Mouse (Mus musculus) embryonic stem cell, embryonic (primary cell): ENCODE measurements around the gene Inpp5a.

Experiments used
- CTCF ChIA-PET, 4 experiments: fragments of 300-600 bp in 2 of 4; fragments of 350-600 bp in 2 of 4; sonication (Branson Sonifier 250); formaldehyde crosslinking; loops; one replicate each; lab custom pipeline; 2022; ENCODE audit warnings: inconsistent platforms in 2 of 4; lab: Charles Lee
- POLR2A ChIA-PET, 4 experiments: fragments of 300-600 bp in 2 of 4; fragments of 350-600 bp in 2 of 4; sonication (Branson Sonifier 250); formaldehyde crosslinking; loops; one replicate each; lab custom pipeline; 2022; ENCODE audit warnings: antibody characterized with exemption in 4 of 4, inconsistent platforms in 1 of 4; lab: Charles Lee

Gene Inpp5a

GRCm38 (mm10) chr7:139470481-139470880, 81.6 kb downstream of the Inpp5a start:
- CTCF ChIA-PET = interaction anchor here in 3 of 4 experiments (0.9 to 4.5 kb wide), 4 partner anchors 167 to 385 kb away, joined by 3 to 25 read pairs (median 8); partner anchors contain the start of gene Dpysl4 (in 1 of the 3)
- POLR2A ChIA-PET = interaction anchor here in 2 of 4 experiments (0.8 to 1.2 kb wide), 2 partner anchors 167 to 168 kb away, joined by 3 to 5 read pairs; no protein-coding TSS in a partner anchor

- ChIA-PET CTCF (interaction anchor here in 3 of 4 experiments (1.7 to 4.6 kb wide), 4 partner anchors 169 to 352 kb away, joined by 8 to 85 read pairs (median 48); no protein-coding TSS in a partner anchor), POLR2A (no interaction called here)
Observed at GRCm38 (mm10) chr7:139472052-139472451, 83.1 kb downstream of the Inpp5a start.

- CTCF ChIA-PET = interaction anchor here (0.6 to 4.6 kb wide), 21 partner anchors 10 to 405 kb away, joined by 3 to 85 read pairs (median 4); no protein-coding TSS in a partner anchor
- POLR2A ChIA-PET = interaction anchor here in 2 of 4 experiments (0.9 to 1.5 kb wide), 2 partner anchors 170 to 173 kb away, joined by 3 to 6 read pairs; no protein-coding TSS in a partner anchor
Observed at GRCm38 (mm10) chr7:139472865-139473549, 84.1 kb downstream of the Inpp5a start.

GRCm38 (mm10) chr7:139475896-139476295, 87.0 kb downstream of the Inpp5a start:
- POLR2A ChIA-PET = interaction anchor here in 1 of 4 experiments (0.6 kb wide), 1 partner anchor 178 kb away, joined by 7 read pairs; no protein-coding TSS in a partner anchor
- CTCF ChIA-PET = interaction anchor here (0.6 to 4.6 kb wide), 10 partner anchors 41 to 256 kb away, joined by 3 to 85 read pairs (median 4); no protein-coding TSS in a partner anchor

GRCm38 (mm10) chr7:139476700-139477099, 87.8 kb downstream of the Inpp5a start:
- CTCF ChIA-PET = interaction anchor here (1.0 to 4.6 kb wide), 5 partner anchors 9 to 174 kb away, joined by 3 to 67 read pairs (median 3); no protein-coding TSS in a partner anchor

GRCm38 (mm10) chr7:139477748-139478147, 88.8 kb downstream of the Inpp5a start:
- ChIA-PET CTCF (interaction anchor here in 3 of 4 experiments (1.0 to 1.2 kb wide), 4 partner anchors 8 to 176 kb away, joined by 3 read pairs; no protein-coding TSS in a partner anchor), POLR2A (interaction anchor here in 1 of 4 experiments (1.2 kb wide), 1 partner anchor 377 kb away, joined by 3 read pairs; no protein-coding TSS in a partner anchor)

More at GRCm38 (mm10) chr7:139476700-139477099, 87.8 kb downstream of the Inpp5a start:
- POLR2A ChIA-PET = interaction anchor here in 2 of 4 experiments (0.5 to 0.6 kb wide), 2 partner anchors 488 to 1823 kb away, joined by 4 to 6 read pairs; no protein-coding TSS in a partner anchor

- CTCF ChIA-PET = interaction anchor here in 1 of 4 experiments (1.0 kb wide), 1 partner anchor 136 kb away, joined by 3 read pairs; no protein-coding TSS in a partner anchor
- POLR2A ChIA-PET = interaction anchor here in 1 of 4 experiments (1.0 to 1.1 kb wide), 2 partner anchors 156 to 177 kb away, joined by 3 read pairs; no protein-coding TSS in a partner anchor
Observed at GRCm38 (mm10) chr7:139479077-139479476, 90.2 kb downstream of the Inpp5a start.

GRCm38 (mm10) chr7:139479626-139480025, 90.7 kb downstream of the Inpp5a start:
- CTCF ChIA-PET = interaction anchor here in 1 of 4 experiments (1.0 kb wide), 1 partner anchor 136 kb away, joined by 3 read pairs; no protein-coding TSS in a partner anchor

GRCm38 (mm10) chr7:139484206-139484955, 95.5 kb downstream of the Inpp5a start:
- ChIA-PET POLR2A (interaction anchor here in 1 of 4 experiments (0.6 to 0.8 kb wide), 3 partner anchors 10 to 357 kb away, joined by 3 read pairs; no protein-coding TSS in a partner anchor), CTCF (interaction anchor here (0.6 to 4.0 kb wide), 30 partner anchors 9 to 416 kb away, joined by 3 to 23 read pairs (median 4); partner anchors contain the start of gene Cfap46 (in 2 of the 4))

More at GRCm38 (mm10) chr7:139479626-139480025, 90.7 kb downstream of the Inpp5a start:
- POLR2A ChIA-PET = interaction anchor here in 1 of 4 experiments (1.1 kb wide), 1 partner anchor 156 kb away, joined by 3 read pairs; no protein-coding TSS in a partner anchor

GRCm38 (mm10) chr7:139489721-139490211, 100.9 kb downstream of the Inpp5a start:
- ChIA-PET POLR2A (no interaction called here), CTCF (interaction anchor here in 1 of 4 experiments (0.9 kb wide), 1 partner anchor 99 kb away, joined by 3 read pairs; no protein-coding TSS in a partner anchor)

- CTCF ChIA-PET = interaction anchor here in 1 of 4 experiments (0.6 to 0.8 kb wide), 2 partner anchors 198 to 369 kb away, joined by 3 read pairs; no protein-coding TSS in a partner anchor
- POLR2A ChIA-PET = interaction anchor here in 1 of 4 experiments (0.6 kb wide), 1 partner anchor 14 kb away, joined by 4 read pairs; no protein-coding TSS in a partner anchor
Observed at GRCm38 (mm10) chr7:139492351-139492750, 103.4 kb downstream of the Inpp5a start.

GRCm38 (mm10) chr7:139492946-139493345, 104.0 kb downstream of the Inpp5a start:
- ChIA-PET POLR2A (interaction anchor here in 1 of 4 experiments (0.6 kb wide), 1 partner anchor 13 kb away, joined by 4 read pairs; no protein-coding TSS in a partner anchor), CTCF (interaction anchor here in 3 of 4 experiments (0.6 to 1.3 kb wide), 3 partner anchors 9 to 190 kb away, joined by 3 to 11 read pairs (median 3); no protein-coding TSS in a partner anchor)

GRCm38 (mm10) chr7:139495791-139496190, 106.9 kb downstream of the Inpp5a start:
- POLR2A ChIA-PET = no interaction called here
- CTCF ChIA-PET = interaction anchor here in 2 of 4 experiments (0.5 to 1.1 kb wide), 3 partner anchors 18 to 116 kb away, joined by 3 to 4 read pairs (median 3); no protein-coding TSS in a partner anchor

GRCm38 (mm10) chr7:139498038-139498625, 109.2 kb downstream of the Inpp5a start:
- ChIA-PET POLR2A (no interaction called here), CTCF (interaction anchor here in 1 of 4 experiments (1.4 kb wide), 1 partner anchor 195 kb away, joined by 3 read pairs; no protein-coding TSS in a partner anchor)

- POLR2A ChIA-PET = interaction anchor here in 1 of 4 experiments (0.6 kb wide), 1 partner anchor 878 kb away, joined by 3 read pairs; no protein-coding TSS in a partner anchor
- CTCF ChIA-PET = no interaction called here
Observed at GRCm38 (mm10) chr7:139504064-139504463, 115.2 kb downstream of the Inpp5a start.

- ChIA-PET POLR2A (interaction anchor here in 1 of 4 experiments (0.6 kb wide), 1 partner anchor 14 kb away, joined by 4 read pairs; no protein-coding TSS in a partner anchor), CTCF (no interaction called here)
Observed at GRCm38 (mm10) chr7:139506677-139507412, 117.9 kb downstream of the Inpp5a start.
